Mouse (Mus musculus) thymus, adult 2 months (tissue): ENCODE results near the gene Parvb.

Source experiments
- CTCF ChIP-seq: fragments of 200-500 bp; IDR thresholded peaks from 2 replicates; pipeline ENCODE4 v1.5.1; 2012; ENCODE audit warnings: mild to moderate bottlenecking, control low read depth, low read length, moderate library complexity, borderline replicate concordance; ENCODE audit not compliant: control insufficient read depth, poor library complexity, insufficient read depth; ENCODE audit errors: extremely low read depth
- POLR2A ChIP-seq: fragments of 200-500 bp; IDR thresholded peaks from 2 replicates; pipeline ENCODE4 v1.6.1; 2012; ENCODE audit warnings: mild to moderate bottlenecking, low read length, control low read depth, moderate library complexity; ENCODE audit not compliant: control insufficient read depth, poor library complexity, insufficient read depth; ENCODE audit errors: extremely low read depth

DNA sequence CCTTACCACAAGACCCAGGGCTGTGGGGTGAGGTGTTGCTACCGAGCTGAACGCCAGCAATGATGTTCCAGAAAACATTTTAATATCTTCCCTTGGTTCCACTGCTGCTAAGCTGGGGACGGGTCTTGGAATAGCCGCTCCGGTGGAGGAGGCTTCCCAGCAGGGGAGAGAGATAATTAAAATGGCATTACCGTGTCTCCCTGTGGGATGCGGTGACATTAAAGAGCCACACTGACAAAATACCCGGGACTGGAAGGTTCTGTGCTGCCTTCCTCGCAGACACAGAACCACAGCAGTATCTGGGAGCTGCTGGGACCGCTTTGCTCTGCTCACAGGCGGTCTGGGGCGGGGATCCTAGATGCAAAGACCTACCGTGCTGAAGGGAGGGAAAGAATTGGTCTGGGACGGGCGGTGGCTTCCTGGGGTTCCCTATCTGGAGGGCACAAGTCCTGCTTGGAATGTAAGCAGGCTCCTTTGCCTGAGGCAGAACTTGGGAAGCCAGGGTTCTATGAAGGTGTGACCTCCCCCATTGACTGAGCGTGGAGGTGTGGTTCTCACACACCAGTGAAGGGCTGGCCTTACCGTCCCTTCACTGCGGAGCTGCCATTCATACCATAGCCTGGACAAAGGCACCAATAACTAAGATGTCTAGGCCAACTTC lies 82.7 kb downstream of the Parvb start:
- TF ChIP-seq POLR2A (no peak), CTCF (no peak)
